Mouse (Mus musculus): Measurements from ENCODE around the gene Kcnip1.

Gene Kcnip1

DNA sequence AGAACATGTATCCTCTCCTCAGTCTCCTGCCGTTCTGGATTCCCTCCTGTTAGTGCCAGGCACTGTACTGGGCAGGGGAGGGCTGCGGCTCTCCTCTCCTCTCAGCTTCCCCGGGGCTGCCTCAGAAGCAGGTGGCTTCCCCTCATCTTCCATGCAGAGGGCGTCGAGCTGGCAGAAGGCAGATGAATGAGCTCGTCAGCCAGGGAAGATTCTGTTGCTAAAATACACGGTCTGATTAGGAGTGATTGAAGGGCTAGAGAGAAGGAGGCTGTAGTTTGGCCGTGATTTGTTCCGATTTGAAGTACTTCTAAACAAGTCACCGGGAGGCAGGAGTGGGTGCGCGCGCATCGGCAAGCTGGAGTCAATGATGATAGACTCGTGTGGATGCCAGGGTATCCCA, 236.3 kb downstream of the Kcnip1 start:
- no peak for DNase-seq (ENCODE audit: low spot score in 2 of 2)

DNA sequence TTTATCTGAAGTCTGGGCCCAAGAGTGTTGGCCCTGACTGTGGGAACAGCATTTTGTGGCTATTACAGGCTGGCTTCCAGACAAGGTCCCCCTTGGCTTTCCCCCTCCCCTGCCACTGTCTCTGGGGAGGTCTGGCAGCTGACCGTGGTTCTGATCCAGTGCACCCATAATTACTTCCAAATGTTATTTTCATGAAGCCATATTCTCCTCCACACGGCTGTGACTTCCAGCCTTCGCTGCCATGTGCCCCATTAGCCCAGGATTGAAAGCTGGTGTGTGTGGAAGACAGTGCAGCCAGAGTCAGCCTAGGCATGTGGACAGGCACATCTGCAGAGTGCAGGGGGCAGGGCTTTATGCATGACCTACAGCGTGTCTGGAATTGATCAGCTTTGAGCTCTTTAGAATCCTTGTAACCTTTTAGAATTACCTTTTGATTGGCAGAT, 240.5 kb downstream of the Kcnip1 start:
- DNase-seq (ENCODE audit: low spot score in 2 of 2), result no peak

DNA sequence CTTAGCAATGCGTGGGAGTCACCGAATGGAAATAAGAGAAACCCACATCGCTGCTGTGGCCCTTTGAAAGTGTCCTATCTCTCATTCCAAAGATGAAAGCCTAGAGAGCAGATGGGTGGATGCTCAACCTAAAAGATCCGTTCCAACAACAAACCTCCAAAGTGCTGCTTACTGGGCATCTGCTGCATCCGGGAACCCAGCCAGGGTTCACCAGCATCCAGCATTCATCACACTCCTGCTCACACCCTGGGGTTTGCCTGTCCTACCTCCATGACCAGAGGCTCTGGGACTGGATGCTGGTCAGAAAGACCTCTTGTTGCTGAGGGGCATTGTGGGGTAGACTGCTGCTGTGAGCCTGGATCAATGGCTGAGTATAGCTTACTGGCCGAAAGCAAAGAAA, 241.4 kb downstream of the Kcnip1 start:
- DNase-seq (ENCODE audit: low spot score in 2 of 2), result no peak

DNA sequence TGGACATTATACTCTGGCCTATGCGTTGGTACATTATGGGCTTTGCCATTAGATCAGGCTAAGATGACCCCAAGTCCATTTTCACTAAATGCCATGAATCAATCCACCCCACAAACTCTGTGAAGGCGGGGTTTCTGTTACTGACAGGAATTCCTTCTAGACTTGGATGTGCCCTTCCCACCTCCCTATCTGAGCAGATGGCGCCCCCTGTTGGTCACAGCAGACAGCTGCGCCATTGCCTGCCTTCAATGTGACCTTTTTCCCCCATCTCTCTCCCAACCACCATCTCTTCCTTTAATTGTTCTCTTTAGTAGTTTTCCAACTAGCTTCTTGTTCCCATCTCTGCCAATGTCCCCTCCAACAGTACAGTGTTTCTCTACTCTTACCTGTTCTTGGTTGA, 243.0 kb downstream of the Kcnip1 start:
- no peak for DNase-seq (ENCODE audit: low spot score in 2 of 2)

DNA sequence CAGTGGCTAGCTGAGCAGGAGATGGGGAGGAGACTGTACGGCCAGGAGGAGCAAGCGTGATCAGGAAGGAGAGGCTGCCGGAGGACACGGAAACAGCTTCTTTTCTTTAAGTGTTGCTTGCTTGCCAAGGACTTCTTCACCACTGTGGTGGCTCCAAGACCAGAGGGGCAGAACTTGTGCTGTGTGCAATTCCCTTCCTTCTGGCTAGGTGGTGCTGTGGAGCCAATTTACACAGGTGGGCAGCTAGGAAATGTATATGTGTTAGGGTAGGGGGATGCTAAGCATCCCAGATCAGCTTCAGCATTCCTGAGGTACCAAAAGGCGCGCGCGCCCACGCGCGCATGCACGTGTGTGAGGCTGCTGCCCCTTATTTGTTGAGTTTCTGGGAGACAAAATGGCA, 243.5 kb downstream of the Kcnip1 start:
- DNase-seq (ENCODE audit: low spot score in 2 of 2), result no peak

DNA sequence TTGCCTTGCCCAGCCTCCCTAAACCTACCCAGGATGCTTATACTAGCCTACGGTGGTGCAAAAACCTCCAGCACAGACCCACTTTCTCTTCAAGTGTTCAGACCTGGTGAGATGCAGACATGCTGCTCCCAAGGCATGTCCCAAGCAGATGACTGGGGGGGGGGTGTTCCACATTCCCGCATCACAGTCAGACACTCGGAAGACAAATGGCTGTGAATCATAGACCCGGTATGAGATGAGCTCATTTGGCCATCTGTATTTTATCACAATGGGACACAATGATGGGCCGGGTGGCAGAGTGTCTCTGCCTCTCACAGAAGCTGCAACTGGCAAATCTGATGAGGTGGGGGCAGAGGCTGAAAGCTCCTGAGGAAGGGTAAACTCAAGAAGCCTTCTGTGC, 244.2 kb downstream of the Kcnip1 start:
- no peak for DNase-seq (ENCODE audit: low spot score in 2 of 2)

DNA sequence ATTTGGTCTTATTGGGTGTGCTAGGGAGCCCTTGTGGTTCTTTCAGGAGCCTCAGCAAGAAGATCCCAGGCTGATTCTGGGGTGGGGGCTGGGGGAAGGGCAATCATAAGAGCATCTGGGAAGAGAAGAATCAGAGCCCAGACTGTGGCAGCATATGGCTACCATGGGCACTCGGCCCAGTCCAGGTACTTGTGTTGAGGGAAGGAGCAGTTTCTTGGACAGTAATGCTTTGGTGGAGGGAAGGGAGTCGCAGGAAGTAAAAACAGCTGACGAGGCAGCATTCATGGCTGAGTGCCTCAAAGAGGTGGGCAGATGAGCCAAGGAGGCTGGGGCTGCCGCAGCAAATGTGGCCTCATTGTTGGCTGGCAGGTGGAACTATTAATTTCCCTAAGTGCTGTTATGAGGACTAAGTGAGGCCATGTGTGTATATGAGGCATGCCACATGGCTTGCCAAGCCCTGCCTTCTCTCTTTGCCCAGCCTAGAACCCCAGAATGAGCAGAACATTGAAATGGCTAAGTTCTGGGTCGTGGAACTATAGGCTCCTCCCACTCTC, 245.5 kb downstream of the Kcnip1 start:
- DNase-seq (ENCODE audit: low spot score in 2 of 2), result no peak

DNA sequence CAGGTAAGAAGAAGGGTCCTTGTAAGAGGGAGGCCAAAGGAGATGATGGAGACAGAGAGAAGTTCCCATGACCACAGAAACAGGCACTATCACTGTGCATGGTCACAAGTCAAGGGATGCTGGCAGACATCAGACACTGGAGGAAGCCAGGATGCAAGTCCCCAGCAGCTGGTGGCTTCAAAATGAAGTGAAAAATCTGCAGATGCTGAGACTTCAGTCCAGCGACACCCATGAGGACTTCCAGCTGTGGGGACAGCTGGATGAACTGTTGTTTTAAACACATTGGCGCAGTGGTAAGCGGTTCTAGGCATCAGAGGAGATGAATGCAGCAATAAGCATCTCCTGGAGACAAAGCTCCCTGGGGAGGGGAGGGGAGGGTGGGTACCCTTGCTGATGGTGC, 246.6 kb downstream of the Kcnip1 start:
- DNase-seq (ENCODE audit: low spot score in 2 of 2), result no peak

DNA sequence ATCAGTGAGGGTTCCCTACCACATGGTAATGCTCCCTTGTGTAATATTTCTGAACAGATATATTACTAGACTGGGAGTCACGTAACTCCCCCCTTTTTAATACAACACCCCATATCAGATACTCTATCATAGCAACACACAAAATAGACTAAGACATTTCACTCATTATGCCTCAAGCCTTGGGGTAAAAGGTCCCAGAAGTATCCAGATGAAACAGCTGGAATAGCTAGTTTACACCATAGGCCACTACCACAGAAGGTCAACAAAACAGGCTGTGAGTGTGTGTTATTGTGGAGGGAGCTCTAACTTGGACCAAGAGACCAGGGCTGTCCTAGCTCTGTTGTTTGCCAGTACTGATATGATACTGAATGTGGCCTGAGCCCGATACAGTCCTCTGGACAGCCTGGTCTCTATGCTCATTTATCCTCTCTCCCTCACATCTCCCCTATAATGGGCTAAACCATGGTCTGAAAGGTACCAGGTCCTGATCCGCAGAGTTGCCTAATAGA, 247.1 kb downstream of the Kcnip1 start:
- DNase-seq (ENCODE audit: low spot score in 2 of 2), result no peak

DNA sequence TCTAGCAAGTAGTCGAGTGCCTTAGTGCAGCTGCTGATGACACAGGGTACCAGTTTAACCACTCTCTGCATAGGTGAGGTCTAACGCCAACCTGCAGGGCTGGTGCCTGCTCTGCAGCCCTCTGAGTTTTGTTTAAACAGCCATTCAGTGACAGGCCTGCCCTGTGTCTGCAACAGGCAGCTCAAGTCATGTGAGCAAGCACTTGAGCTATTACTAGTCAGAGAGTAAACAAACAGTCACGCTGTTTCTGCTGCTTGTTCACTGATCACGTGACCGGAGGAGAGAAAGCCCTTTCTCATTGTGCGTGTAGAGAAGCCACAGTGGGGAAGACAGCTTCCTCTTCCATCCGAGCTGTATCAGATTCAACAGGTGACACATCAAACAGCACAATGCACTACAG, 248.5 kb downstream of the Kcnip1 start:
- no peak for DNase-seq (ENCODE audit: low spot score in 2 of 2)

DNA sequence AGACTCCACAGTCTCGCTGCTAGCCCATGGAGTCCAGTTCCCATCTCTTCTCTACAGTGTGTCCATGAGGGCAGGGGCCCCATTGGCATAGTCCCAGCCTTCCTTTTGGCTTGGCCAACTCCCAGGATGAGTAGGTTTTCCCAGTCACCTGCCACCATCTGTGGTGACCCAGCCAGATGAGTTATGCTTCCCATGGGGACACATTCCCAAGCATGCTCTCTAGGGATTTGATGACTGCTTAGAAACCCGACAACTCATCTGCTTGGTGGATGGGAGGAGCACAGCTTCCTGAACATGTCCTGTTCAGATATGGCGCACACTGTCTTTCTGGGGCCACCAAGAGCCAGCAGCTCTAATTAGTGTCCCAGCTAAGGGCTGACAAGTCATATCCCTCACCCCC, 252.8 kb downstream of the Kcnip1 start:
- DNase-seq (ENCODE audit: low spot score in 2 of 2), result no peak

DNA sequence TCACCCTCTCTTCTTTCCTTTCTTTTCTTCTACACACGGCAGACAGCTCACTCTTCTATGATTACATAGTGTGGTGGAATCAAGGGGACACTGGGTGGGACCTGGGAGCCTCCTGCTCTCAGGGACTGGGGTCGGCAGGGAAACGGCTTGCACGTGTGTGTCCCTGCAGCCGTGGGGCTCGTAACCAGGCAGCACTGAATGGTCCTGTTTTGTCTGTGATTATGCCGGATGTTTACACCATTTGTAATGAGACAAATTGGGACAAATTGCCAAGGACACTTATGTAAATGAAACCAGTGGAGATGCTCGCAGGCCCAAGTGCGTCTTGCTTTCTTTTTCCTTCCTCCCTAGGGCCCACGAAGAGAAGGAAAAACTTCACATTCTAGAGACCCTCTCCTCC, 256.5 kb downstream of the Kcnip1 start:
- DNase-seq (ENCODE audit: low spot score in 2 of 2), result no peak

DNA sequence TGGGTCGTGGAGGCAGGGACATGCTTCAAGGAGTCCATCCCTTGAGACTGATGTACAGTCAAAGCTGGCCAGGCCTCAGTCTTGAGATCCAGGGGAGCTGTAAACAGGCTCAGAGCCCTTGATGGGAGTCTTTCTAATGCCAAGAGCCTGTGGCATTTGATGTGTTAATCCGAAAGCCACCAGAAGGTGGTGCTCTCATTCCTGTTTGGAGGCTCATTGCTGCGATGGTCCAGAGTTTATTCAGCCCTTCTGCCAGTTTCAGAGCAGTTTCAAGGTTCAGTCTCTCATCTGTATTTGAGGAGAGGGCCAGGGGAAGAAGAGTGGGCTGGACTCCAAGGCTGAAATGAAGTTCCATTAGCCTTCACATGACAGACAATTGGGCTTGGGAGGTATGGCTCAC, 259.7 kb downstream of the Kcnip1 start:
- DNase-seq (ENCODE audit: low spot score in 2 of 2), result peak in 1 of 2 experiments; percentile 27

DNA sequence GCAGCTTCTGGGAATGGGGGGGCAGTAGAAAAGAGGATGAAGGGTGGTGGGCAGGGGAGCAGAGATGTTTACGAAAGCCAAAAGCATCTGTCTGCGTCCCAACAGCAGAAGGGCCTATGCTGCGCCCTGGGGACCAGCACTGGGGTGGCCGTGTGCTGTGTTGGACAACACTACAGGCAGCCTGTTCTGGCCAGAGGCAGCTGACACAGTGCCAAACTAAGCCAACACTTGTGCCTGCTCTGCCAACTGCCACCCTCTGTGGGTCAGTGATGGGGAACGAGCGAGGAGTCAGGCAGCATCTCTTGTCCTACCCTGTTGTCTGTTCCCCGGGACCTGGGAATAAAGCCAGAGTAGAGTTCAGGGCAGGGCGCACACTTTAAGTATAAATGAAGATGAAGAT, 260.6 kb downstream of the Kcnip1 start:
- no peak for DNase-seq (ENCODE audit: low spot score in 2 of 2)

DNA sequence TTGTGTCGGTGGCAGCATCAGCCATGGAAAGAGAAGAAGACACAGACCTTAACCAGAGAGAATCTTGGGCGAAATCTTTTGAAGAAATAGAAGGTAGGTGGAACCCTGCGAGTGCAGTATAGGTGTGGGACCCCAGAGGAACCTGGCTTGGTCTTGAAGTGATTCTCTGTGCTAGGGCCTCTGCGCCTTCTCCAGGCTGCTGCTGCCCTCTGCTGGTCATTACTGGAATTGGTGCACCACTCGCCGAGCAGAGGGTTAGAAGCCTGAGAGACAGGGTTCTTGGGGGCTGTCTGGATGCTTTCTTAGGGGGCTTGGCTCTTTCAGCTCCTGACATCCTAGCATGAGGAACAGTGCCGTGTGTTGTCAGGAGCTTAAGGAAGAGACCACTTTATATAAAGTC, 271.7 kb downstream of the Kcnip1 start:
- peak; percentile 46 to 83 for DNase-seq (ENCODE audit: low spot score in 2 of 2)

DNA sequence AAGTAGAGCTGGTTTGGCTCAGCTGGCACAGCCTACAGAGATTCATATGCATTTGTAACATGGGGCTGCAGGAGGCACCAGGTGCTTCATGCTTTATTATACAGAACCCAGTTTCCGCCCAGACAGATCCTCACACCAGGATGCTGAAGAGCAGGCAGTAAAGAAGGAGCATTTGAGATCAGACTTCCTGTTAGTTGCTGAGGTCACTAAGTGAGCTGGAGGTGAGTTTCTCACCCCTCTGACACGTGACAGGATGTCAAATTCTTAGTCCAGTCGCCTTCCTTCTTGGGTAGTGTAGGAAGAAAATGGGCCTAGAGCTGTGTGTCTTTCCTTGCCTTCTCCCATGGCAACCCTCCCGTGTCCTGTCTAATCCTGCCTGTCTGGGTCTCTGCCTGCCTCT, 286.2 kb downstream of the Kcnip1 start:
- DNase-seq (ENCODE audit: low spot score in 2 of 2), result no peak

DNA sequence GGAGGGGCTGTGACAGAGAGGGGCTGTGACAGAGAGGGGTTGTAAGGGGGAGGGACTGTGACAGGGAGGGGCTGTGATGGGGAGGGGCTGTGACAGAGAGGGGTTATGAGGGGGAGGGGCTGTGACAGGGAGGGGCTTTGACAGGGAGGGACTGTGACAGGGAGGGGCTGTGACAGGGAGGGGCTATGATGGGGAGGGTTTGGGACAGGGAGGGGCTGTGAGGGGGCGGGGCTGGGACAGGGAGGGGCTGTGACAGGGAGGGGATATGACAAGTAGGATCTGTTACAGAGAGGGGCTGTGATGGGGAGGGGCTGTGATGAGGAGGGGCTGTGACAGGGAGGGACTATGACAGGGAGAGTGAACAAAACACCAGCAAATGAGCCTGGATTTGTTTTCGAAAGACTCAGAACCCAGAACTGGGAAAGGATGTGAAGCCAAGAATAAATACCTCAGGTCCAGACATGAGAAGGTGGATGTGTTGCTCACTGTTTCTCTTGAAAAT, 290.9 kb downstream of the Kcnip1 start:
- DNase-seq (ENCODE audit: low spot score in 2 of 2), result no peak

DNA sequence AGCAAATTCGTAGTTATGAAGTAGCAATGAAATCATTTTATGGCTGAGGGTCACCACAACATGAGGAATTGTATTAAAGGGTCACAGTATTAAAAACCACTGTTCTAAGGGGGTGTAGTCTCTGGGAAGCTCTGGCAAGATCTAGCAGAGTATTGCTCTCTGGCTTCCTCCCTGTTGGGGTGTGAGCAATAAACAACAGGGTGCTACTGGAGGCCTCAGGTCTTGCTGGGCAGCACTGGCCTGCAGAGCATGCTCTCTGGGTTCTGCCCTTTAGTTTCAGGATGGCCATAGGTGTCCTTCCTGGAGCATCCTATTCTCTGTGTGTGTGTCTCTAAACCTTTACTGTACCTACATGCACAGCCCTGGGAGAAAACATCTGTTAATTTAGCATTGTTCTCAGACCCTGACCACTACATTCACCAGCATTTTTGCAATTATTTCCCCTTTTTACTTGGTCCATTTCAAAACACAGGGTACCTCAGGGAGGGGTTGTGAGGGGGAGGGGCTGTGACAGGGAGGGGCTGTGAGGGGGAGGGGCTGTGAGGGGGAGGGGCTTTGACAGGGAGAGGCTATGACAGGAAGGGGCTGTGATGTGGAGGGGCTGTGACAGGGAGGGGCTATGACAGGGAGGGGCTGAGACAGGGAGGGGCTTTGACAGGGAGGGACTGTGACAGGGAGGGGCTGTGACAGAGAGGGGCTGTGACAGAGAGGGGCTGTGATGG, 291.6 kb downstream of the Kcnip1 start:
- no peak for DNase-seq (ENCODE audit: low spot score in 2 of 2)

DNA sequence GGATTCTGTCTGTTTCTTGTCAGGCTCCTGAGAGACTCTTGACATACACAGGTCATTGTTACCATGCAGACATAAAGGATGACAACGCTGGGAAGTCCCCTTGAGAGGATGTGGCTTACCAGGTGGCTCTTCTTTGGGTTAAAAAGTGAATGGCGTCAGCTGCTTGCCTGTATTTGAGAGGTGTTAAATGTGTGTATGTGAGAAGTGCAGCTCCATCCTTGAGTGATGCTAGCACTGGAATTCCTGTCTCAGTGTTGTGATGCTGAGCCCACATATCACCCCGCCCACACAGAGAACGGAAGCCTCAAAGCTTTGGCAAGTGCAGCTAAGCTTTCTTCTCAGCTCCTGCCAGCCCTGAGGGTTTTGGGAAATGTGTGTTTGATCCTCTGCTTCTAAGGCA, 292.2 kb downstream of the Kcnip1 start:
- DNase-seq (ENCODE audit: low spot score in 2 of 2), result no peak

DNA sequence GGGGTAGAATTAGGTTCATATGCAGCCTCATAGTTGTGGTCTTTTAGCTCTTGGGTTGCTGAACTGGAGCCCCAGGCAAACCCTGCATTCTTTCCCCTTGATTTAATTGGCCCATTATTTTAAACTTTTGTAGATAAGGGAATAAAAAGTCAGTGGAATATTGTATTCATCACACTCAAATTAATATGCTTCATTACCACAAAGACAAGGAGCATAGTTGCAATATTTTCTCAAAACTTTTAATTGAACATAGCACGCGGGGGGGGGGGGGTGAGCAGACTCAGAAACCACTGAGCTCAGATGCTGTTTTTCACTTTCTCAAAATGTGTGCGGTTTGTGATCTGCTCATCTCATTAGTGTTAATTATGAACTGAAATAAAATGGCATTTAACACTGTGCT, 302.8 kb downstream of the Kcnip1 start:
- DNase-seq (ENCODE audit: low spot score in 2 of 2), result no peak

DNA sequence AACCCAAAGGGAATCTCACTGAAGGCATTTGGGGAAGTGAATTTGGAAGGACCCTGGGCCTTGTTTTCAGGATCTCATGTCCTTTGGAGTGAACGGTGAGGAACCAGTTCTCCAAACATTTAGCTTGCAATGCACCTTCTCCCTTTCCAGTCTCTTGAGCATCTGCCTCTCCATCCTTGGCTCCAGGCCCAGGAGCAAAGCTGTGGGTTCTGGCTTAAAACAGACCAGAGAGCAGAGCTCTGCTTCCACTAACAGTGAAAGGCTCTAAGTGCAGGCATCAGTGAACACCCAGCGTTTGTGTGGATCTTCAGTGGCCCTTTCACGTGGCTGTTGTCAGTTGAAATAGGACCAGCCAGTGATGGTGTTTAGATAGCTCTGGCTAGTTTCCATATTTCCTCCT, 307.0 kb downstream of the Kcnip1 start:
- no peak for DNase-seq (ENCODE audit: low spot score in 2 of 2)

DNA sequence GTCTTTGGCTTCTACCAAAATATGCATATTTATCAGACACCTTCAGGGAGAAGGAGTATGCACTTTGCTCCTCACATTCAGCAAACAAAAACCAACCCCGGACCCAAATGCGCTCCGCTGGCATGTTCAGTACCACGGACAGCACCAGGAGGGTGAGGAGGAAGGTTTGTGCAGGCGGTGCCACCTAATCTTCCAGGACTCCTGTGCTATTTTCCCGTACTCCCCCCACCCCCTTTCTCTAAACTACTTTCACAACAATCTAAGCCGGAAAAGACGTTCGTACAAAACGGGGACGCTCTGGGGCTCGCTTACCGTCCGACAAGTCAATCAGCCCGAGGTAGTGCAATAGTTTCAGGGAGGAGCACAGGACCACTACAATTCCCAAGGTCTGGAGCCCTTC, 312.8 kb downstream of the Kcnip1 start:
- DNase-seq (ENCODE audit: low spot score in 2 of 2), result no peak

DNA sequence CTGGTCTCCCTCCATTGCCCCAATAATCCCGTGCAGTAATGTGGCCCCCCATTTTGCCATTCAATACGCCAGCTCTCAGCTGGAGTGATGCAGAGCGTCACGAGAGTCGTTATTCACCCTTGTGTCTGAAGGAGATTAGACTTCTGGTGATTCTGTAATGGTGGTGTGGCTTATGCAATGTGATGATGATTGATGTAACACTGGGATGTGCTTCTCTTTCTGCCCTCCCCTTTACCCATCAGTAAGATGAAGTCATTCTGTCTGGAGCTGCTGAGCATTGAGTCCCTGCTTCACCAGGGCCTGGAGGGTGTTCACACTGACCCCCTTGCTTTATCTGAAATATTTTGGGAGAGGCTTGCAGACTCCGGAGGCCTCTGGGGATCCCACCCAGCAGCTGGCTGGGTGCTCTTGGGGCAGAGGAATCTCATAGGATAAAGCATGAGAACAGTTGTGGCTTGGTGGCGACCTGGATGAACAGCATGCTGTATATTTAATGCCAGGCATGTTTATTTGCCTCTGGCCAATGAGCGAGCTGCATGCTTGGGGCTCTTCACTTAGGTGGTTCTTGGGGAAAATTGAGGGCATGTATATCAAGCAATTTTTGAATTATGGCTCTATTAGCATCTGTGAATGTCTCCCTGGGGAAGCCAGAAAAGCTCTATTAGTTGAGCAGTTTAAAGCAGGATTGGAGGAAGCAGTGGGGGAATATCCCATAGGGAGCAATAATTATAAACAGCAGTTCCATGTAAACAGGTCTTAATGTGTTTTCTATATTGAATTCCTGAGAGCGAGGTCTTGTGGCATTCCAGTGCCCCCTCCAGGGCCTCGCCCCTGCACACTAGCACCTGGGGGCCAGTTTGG, 322.6 kb downstream of the Kcnip1 start:
- no peak for DNase-seq (ENCODE audit: low spot score in 2 of 2)

Measured in spleen, postnatal 4 days (tissue).